Mouse (Mus musculus) effector memory CD4-positive, alpha-beta T cell, adult 5 months (primary cell): ENCODE data around the gene Nebl. TPM values are rescaled to one million over a fixed set of nuclear protein-coding genes. Genes with fewer than 3 reads are reported as not detected.

Experiments used
- polyA plus RNA-seq: library from polyadenylated mRNA; unstranded; fragments of 100-300 nt; shearing (Covaris generic); gene quantifications from one replicate; pipeline ENCODE4 v1.2.1, GENCODE M21; 2017

The Nebl gene
- polyA plus RNA-seq, result 24.6 TPM

GRCm38 (mm10) chr2:17730957-17731830 lies at the start of gene Nebl:
Gene Nebl (minus strand): TSS chr2:17731464.

